Mouse (Mus musculus) layer of hippocampus, postnatal 25 days (tissue): Measurements from ENCODE around the gene Slc9a3r2. TPM values are rescaled to one million over a fixed set of nuclear protein-coding genes. Genes with fewer than 3 reads are reported as not detected.

Experiments used
- DNase-seq, 2 experiments: peaks; one replicate each; pipeline ENCODE4 v3.0.0; 2022; ENCODE audit warnings: mixed read lengths in 2 of 2, low spot score in 1 of 2; ENCODE audit errors: extremely low spot score in 1 of 2
- microRNA-seq, 2 experiments: library from miRNA; unstranded; fragments of <30 nt; microRNA quantifications; one replicate each; pipeline ENCODE4 v1.2.0; 2021
- total RNA-seq, 2 experiments: library from RNA; stranded (reverse); gene quantifications; 2 replicates each; pipeline ENCODE4 v1.2.3; 2021

The Slc9a3r2 gene
- total RNA-seq, 2 experiments from 2014 or later, result 45.1 to 50.0 TPM

DNA sequence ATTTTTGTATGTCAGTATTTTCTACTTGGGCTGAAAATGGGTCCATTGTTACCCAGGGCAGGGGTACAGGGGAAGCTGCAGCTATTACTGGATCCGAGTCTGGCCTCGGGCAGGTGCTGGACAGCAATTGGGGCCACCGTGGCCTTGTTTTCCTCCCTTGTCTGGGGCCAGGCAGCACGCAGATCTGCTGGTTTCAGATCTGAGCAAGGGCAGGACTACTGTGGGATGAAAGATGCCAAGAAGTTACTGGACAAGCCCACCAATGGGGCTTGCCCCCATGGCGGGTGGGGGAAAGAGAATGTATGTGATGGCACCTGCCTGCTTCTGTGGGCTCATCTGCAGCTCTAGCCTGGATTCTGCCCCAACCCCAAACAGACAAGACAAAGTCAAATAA, 54.1 kb downstream of the Slc9a3r2 start:
- no peak for DNase-seq

DNA sequence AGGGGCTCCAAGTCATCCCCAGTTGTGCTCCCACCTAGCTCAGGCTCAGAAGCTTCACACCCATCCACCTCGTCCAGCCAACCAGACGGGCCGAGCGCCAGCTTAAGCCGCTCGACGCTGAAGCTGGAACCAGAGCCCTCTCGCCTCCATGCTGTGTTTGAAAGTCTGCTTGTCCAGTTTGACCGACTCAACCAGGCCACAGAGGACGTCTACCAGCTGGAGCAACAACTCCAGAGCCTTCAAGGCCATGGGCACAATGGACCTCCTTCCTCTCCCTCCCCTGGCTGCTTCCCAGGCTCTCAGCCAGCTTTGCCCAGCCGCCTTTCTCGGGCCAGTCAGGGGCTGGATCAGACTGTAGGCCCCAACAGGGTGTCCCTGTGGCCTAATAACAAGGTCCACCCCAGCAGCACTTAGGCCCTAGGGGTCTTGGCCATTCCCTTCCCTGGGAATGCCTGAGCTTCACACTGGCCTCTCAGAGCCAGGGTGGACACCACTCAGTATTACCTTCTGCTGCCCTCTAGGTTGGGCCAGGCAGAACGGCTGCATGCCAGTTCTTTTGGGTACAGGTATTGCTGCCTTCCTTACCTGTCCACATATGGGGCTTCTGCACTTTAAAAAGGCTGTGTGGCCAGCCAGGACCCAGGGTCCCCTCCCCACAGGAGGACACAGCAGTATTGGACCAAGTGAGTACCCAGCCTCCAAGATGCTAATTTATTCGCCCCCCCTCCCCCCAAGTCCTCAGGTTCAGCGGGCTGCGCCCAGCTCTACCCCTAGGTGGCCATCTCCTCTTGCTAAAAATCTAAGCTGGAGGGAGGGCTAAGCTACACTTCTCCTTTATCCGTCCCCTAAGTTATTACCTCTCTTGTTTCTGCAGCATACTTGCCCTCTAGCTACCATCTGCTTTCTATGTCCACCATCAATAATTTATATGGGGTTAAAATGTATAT, 54.7 kb downstream of the Slc9a3r2 start:
- DNase-seq, result no peak

DNA sequence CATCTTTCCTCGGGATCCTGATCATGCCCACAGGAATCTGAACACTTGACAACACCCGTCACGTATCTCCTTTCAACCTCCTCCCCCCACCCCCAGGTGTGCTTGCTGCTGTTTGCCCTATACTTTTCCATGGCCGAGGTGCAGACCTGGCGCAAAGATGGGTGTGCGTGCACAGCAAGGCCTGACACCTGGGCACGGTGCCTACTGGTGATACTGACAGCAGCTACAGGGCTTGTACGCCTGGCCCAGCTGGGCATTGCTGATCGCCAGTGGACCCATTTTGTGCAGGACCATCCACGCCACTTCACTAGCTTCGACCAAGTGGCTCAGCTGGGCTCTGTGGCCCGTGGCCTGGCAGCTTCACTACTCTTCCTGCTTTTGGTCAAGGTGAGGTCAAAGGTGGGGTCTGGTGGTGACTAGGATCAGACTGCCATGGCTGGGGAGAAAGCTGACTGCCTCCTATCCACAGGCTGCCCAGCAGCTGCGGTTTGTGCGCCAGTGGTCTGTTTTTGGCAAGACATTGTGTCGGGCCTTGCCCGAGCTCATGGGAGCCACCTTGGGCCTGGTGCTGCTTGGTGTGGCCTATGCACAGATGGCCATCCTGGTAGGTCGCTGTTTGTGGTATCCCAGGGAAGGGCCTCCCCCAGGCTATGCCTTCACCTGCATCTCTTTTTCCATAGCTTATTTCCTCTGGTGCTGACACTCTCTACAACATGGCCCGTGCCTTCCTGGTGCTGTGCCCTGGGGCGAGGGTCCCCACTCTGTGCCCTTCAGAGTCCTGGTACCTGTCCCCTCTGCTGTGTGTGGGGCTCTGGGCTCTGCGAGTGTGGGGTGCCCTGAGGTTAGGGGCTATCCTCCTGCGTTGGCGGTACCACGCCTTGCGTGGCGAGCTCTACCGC, 55.9 kb downstream of the Slc9a3r2 start:
- no peak for DNase-seq

DNA sequence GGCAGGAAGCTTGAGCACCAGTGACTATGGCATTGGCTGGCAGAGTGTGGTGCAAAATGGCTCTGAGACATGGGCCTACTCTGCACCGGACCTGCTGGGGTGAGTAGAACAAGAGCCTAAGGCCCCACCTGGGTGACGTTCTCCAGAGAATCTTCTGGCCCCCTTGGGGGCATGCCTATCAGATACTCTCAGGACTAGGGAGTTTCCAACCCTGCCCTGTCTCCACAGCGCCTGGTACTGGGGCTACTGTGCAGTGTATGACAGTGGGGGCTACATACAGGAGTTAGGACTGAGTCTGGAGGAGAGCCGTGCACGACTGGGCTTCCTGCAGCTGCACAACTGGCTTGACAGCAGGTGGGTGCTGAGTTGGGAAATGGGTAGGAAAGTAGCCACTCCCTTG, 56.9 kb downstream of the Slc9a3r2 start:
- DNase-seq, result no peak

DNA sequence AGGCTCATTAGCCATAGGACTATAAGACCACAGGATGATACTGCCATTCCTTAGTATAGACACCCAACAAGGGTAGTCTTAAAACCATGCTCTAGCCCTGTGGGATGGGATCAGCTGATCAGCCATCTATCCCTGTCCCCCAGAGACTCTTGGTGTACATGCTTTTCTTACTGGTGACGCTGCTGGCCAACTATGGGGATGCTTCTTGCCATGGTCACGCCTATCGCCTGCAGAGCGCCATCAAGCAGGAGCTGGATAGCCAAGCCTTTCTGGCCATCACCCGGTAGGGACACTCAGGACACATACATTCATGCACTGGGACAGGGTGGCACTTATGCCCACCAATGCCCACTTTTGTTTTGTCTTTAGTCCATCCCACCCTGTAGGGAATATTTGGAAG, 58.4 kb downstream of the Slc9a3r2 start:
- DNase-seq, result no peak

DNA sequence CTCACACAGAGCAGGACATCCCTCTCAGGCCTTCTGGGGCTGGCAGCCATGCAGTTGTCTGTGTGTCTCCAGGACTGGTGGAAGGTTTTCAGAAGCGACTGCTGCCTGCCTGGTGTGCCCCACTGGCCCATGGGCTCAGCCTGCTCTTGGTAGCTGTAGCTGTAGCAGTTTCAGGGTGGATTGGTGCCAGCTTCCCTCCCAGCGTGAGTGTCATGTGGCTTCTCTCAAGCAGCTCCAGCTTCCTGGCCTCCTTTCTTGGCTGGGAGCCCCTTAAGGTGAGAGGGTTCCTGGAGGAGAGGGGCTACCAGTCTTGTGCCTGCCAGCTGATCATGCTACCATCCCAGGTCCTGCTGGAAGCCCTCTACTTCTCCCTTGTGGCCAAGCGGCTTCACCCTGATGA, 59.2 kb downstream of the Slc9a3r2 start:
- DNase-seq, result no peak

Small RNA genes lying within 50 kb of the gene (microRNA-seq; reads per million reads assigned to microRNA genes)
- 8.5 to 9.6 reads per million in 2 experiments for gene Gm24589

Other genes with a start within 250 kb of the Slc9a3r2 start
- 100 to 1,000 TPM; 117 to 120 TPM for gene Rnps1, start 235.8 kb downstream of the Slc9a3r2 start, total RNA-seq
- 10 to 100 TPM; 23.3 to 26.9 TPM for gene Eci1, start 223.7 kb downstream of the Slc9a3r2 start, total RNA-seq
- gene Dnase1l2, start 207.2 kb downstream of the Slc9a3r2 start, total RNA-seq, result 1 to 10 TPM; 6.0 to 7.8 TPM
- 10 to 100 TPM; 25.4 to 36.0 TPM for gene E4f1, start 180.0 kb downstream of the Slc9a3r2 start, total RNA-seq
- gene Pgp, start 179.9 kb downstream of the Slc9a3r2 start, total RNA-seq, result 10 to 100 TPM; 61.5 to 74.6 TPM
- 1 to 10 TPM; 1.6 to 3.5 TPM for gene Bricd5, start 176.4 kb downstream of the Slc9a3r2 start, total RNA-seq
- gene Mlst8, start 171.2 kb downstream of the Slc9a3r2 start, total RNA-seq, result 10 to 100 TPM; 38.1 to 40.1 TPM
- gene Caskin1, start 161.7 kb downstream of the Slc9a3r2 start, total RNA-seq, result 100 to 1,000 TPM; 143 to 165 TPM
- gene Traf7, start 122.4 kb downstream of the Slc9a3r2 start, total RNA-seq, result 10 to 100 TPM; 69.9 to 88.9 TPM
- 10 to 100 TPM; 65.1 to 72.1 TPM for gene Rab26, start 116.1 kb downstream of the Slc9a3r2 start, total RNA-seq
- 10 to 100 TPM; 68.9 to 89.9 TPM for gene Pkd1, start 100.5 kb downstream of the Slc9a3r2 start, total RNA-seq
- 100 to 1,000 TPM; 150 to 186 TPM for gene Tsc2, start 17.7 kb downstream of the Slc9a3r2 start, total RNA-seq
- 1 to 10 TPM; 3.3 to 4.7 TPM for gene Nthl1, start 17.6 kb downstream of the Slc9a3r2 start, total RNA-seq
- 1 to 10 TPM; 2.1 to 2.9 TPM for gene Npw, start 8.1 kb upstream of the Slc9a3r2 start, total RNA-seq
- gene Zfp598, start 19.4 kb upstream of the Slc9a3r2 start, total RNA-seq, result 10 to 100 TPM; 36.9 to 40.0 TPM
- gene Syngr3, start 39.6 kb upstream of the Slc9a3r2 start, total RNA-seq, result 100 to 1,000 TPM; 160 to 178 TPM
- gene Gfer, start 45.8 kb upstream of the Slc9a3r2 start, total RNA-seq, result 10 to 100 TPM; 18.6 to 19.2 TPM
- 1 to 10 TPM; 2.7 to 3.0 TPM for gene Noxo1, start 45.9 kb upstream of the Slc9a3r2 start, total RNA-seq
- 10 to 100 TPM; 27.7 to 29.8 TPM for gene Tbl3, start 57.3 kb upstream of the Slc9a3r2 start, total RNA-seq
- not detected for gene Rnf151, start 67.7 kb upstream of the Slc9a3r2 start, total RNA-seq
- gene Rps2, start 67.8 kb upstream of the Slc9a3r2 start, total RNA-seq, result 100 to 1,000 TPM; 352 to 392 TPM
- gene Ndufb10, start 74.2 kb upstream of the Slc9a3r2 start, total RNA-seq, result 100 to 1,000 TPM; 201 to 234 TPM
- under 1 TPM in 1 of 2 experiments, not detected in 1; 0.20 TPM for gene Rpl3l, start 77.5 kb upstream of the Slc9a3r2 start, total RNA-seq
- 10 to 100 TPM; 40.5 to 46.2 TPM for gene Msrb1, start 86.3 kb upstream of the Slc9a3r2 start, total RNA-seq
- under 1 TPM; 0.26 to 0.37 TPM for gene Hs3st6, start 102.7 kb upstream of the Slc9a3r2 start, total RNA-seq
- gene Meiob, start 154.0 kb upstream of the Slc9a3r2 start, total RNA-seq, result not detected
- gene Hagh, start 189.8 kb upstream of the Slc9a3r2 start, total RNA-seq, result 100 to 1,000 TPM; 127 to 136 TPM
- gene Fahd1, start 200.0 kb upstream of the Slc9a3r2 start, total RNA-seq, result 10 to 100 TPM; 19.8 to 20.6 TPM
- gene Igfals, start 215.7 kb upstream of the Slc9a3r2 start, total RNA-seq, result not detected
- gene Nubp2, start 236.0 kb upstream of the Slc9a3r2 start, total RNA-seq, result 10 to 100 TPM; 33.5 to 38.1 TPM
- gene Spsb3, start 236.3 kb upstream of the Slc9a3r2 start, total RNA-seq, result 10 to 100 TPM; 41.5 to 48.9 TPM
- gene Eme2, start 244.8 kb upstream of the Slc9a3r2 start, total RNA-seq, result 10 to 100 TPM; 54.0 to 69.1 TPM
- 10 to 100 TPM; 74.3 to 78.9 TPM for gene Mrps34, start 244.8 kb upstream of the Slc9a3r2 start, total RNA-seq
- 10 to 100 TPM; 54.8 to 61.5 TPM for gene Nme3, start 246.2 kb upstream of the Slc9a3r2 start, total RNA-seq